9 mouse cellular contexts compared by ENCODE assay signal in the genomic region with DNA sequence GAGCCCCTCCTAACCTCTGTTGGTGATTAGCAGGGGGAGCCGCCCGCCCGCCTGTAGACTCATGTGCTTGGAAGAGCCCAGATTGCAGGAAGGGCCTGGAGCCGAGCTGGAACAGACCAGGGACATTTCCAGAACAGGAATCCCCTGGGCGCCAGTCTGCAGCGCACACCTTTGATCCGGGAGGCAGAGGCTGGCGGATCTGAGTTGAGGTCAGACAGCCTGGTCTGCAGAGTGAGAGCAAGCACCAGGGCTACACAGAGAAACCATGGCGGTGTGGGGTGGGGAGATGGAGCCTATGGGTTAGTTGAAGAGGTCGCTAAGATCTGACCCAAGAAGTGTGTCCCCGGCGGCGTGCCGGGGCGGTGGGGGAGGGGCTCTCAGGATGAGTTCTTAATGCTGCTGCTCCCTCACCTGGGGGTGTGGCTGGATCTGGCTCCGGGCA. TPM values are rescaled to one million over a fixed set of nuclear protein-coding genes. Genes with fewer than 3 reads are reported as not detected.
A peak's percentile ranks its signal among the peaks of the same experiment; 100 is the strongest.
DNase-seq lines count a peak whose midpoint lies in the region; ATAC-seq and TF ChIP-seq lines count a peak whose summit lies in the region.
"Had no signal": no experiment of that assay in that cellular context is flagged by ENCODE, and none has a peak within 500 bp of the region (broad histone marks: within the 10 kb centered on the region; RNA-seq: fewer than 3 reads in every experiment).

No protein-coding gene starts in this region.

- peak overlapping the region; percentile 55 for H3K9ac ChIP-seq in embryonic facial prominence, embryonic 13.5 days
- no peak overlapping the region for H3K9ac ChIP-seq in intestine, embryonic 14.5 days (ENCODE audit: low read length)
- no peak overlapping the region; the same call in 1 of the 2 replicates for H3K9ac ChIP-seq in liver, postnatal 0 days (replicated peaks)
- no peak overlapping the region for H3K9ac ChIP-seq in hindbrain, embryonic 14.5 days

- TF ChIP-seq EP300 in liver, postnatal 0 days (IDR thresholded peaks at IDR 0.05; ENCODE audit: low read depth) = no peak

- no peaks in the 10 kb centered on the region for H3K9me3 ChIP-seq in embryonic facial prominence, embryonic 13.5 days
- no peaks in the 10 kb centered on the region for H3K9me3 ChIP-seq in intestine, embryonic 14.5 days (ENCODE audit: control insufficient read depth, low read length)
- H3K9me3 ChIP-seq in liver, postnatal 0 days (ENCODE audit: low read length) = no peaks in the 10 kb centered on the region
- no peaks in the 10 kb centered on the region for H3K9me3 ChIP-seq in hindbrain, embryonic 14.5 days (ENCODE audit: control insufficient read depth, low read length)

- ATAC-seq in embryonic facial prominence, embryonic 13.5 days (ENCODE audit: insufficient number of reproducible peaks, insufficient read depth, low FRiP score, low TSS enrichment, low read depth) = no peak
- ATAC-seq in intestine, embryonic 14.5 days (replicated peaks; ENCODE audit: low FRiP score, low TSS enrichment, low read depth) = no peak
- ATAC-seq in liver, postnatal 0 days = no peak
- no peak for ATAC-seq in activated CD4-positive, CD25-positive, alpha-beta regulatory T cell, adult 4 months
- no peak for ATAC-seq in hindbrain, embryonic 14.5 days (ENCODE audit: low FRiP score)

- no peak overlapping the region for H3K4me3 ChIP-seq in embryonic facial prominence, embryonic 13.5 days
- no peak overlapping the region for H3K4me3 ChIP-seq in intestine, embryonic 14.5 days (ENCODE audit: low read depth, low read length)
- 0 out of 2 replicates have a peak overlapping the region, but pooled peaks have one; percentile 3 for H3K4me3 ChIP-seq in liver, postnatal 0 days (ENCODE audit: low read depth, low read length)
- H3K4me3 ChIP-seq in hindbrain, embryonic 14.5 days (replicated peaks; ENCODE audit: low read length) = no peak overlapping the region
- H3K4me3 ChIP-seq: erythroblast, embryonic 14.5 days had no signal

- DNase-seq in thymus, postnatal 25 days = peak; percentile 44
- DNase-seq in thymus, adult 18-20 months = no peak
- DNase-seq in intestine, embryonic 14.5 days (ENCODE audit: low spot score) = no peak
- DNase-seq in liver, postnatal 0 days = peak; percentile 40
- no peak for DNase-seq in spleen, postnatal 14 days (ENCODE audit: low spot score in 2 of 2)
- DNase-seq in hindbrain, embryonic 14.5 days (ENCODE audit: low spot score) = no peak

- H3K4me1 ChIP-seq in embryonic facial prominence, embryonic 13.5 days = peaks cover 85% of the 10 kb centered on the region
- peaks cover 79% of the 10 kb centered on the region for H3K4me1 ChIP-seq in intestine, embryonic 14.5 days (replicated peaks; ENCODE audit: control insufficient read depth, insufficient read depth, low read length)
- peaks cover 84% of the 10 kb centered on the region for H3K4me1 ChIP-seq in liver, postnatal 0 days (ENCODE audit: insufficient read depth)
- H3K4me1 ChIP-seq in hindbrain, embryonic 14.5 days (replicated peaks; ENCODE audit: control insufficient read depth, insufficient read depth, low read length) = peaks cover 25% of the 10 kb centered on the region

- 8% methylated on average over 16 of the region's 16 CpGs for WGBS in embryonic facial prominence, embryonic 13.5 days
- WGBS in intestine, embryonic 14.5 days = 13% methylated on average over 16 of the region's 16 CpGs
- 18% methylated on average over 16 of the region's 16 CpGs for WGBS in liver, postnatal 0 days (ENCODE audit: insufficient replicate concordance)
- WGBS in hindbrain, embryonic 14.5 days = 30% methylated on average over 16 of the region's 16 CpGs

- H3K36me3 ChIP-seq in embryonic facial prominence, embryonic 13.5 days = no peaks in the 10 kb centered on the region
- no peaks in the 10 kb centered on the region for H3K36me3 ChIP-seq in intestine, embryonic 14.5 days (ENCODE audit: control insufficient read depth, insufficient read depth, low read length)
- H3K36me3 ChIP-seq in liver, postnatal 0 days (replicated peaks; ENCODE audit: insufficient read depth, low read length) = peaks cover 4% of the 10 kb centered on the region; the same call in 1 of the 2 replicates
- no peaks in the 10 kb centered on the region for H3K36me3 ChIP-seq in hindbrain, embryonic 14.5 days (replicated peaks; ENCODE audit: control insufficient read depth, insufficient read depth)

- peak overlapping the region; percentile 33 for H3K4me2 ChIP-seq in embryonic facial prominence, embryonic 13.5 days
- peak overlapping the region; percentile 31 for H3K4me2 ChIP-seq in intestine, embryonic 14.5 days (ENCODE audit: low read length)
- H3K4me2 ChIP-seq in liver, postnatal 0 days (ENCODE audit: low read depth, low read length) = peak overlapping the region; percentile 54
- H3K4me2 ChIP-seq in hindbrain, embryonic 14.5 days (replicated peaks) = no peak overlapping the region

- H3K27ac ChIP-seq in embryonic facial prominence, embryonic 13.5 days = peak overlapping the region; percentile 57
- H3K27ac ChIP-seq in intestine, embryonic 14.5 days (ENCODE audit: low read depth) = peak overlapping the region; percentile 59; the same call in 1 of the 2 replicates
- H3K27ac ChIP-seq in liver, postnatal 0 days (ENCODE audit: low read depth) = peak overlapping the region; percentile 82
- H3K27ac ChIP-seq in hindbrain, embryonic 14.5 days = no peak overlapping the region

- H3K27me3 ChIP-seq in embryonic facial prominence, embryonic 13.5 days = no peaks in the 10 kb centered on the region
- no peaks in the 10 kb centered on the region for H3K27me3 ChIP-seq in intestine, embryonic 14.5 days (replicated peaks; ENCODE audit: control insufficient read depth, insufficient read depth, low read length)
- H3K27me3 ChIP-seq in liver, postnatal 0 days (ENCODE audit: insufficient read depth, low read length) = no peaks in the 10 kb centered on the region
- H3K27me3 ChIP-seq in hindbrain, embryonic 14.5 days (ENCODE audit: control insufficient read depth, insufficient read depth, low read length) = no peaks in the 10 kb centered on the region

- TF ChIP-seq CTCF in liver, postnatal 0 days (IDR thresholded peaks at IDR 0.05; ENCODE audit: low read depth) = no peak

RNA-seq across cellular contexts. Expression of a gene that starts 25.0 kb away (rescaled TPM):
- polyA plus RNA-seq in embryonic facial prominence, embryonic 13.5 days (2015; fragmentation: Nextera tagmentation; extraction: Ambion mirVana) = 1,563 and 1,729 TPM in 2 replicates
- 2,116 and 2,150 TPM in 2 replicates for polyA plus RNA-seq in intestine, embryonic 14.5 days (2014; fragmentation: Nextera tagmentation; extraction: Ambion mirVana)
- polyA plus RNA-seq in liver, postnatal 0 days (2015; fragmentation: Nextera tagmentation; extraction: Ambion mirVana) = 793 and 822 TPM in 2 replicates
- polyA plus RNA-seq in activated CD4-positive, CD25-positive, alpha-beta regulatory T cell, adult 4 months (2017; shearing (Covaris generic)) = 1,000 to 10,000 TPM; 4,414 to 4,537 TPM
- polyA plus RNA-seq in hindbrain, embryonic 14.5 days (2014; fragmentation: Nextera tagmentation; extraction: Ambion mirVana) = 952 and 1,000 TPM in 2 replicates

RNA-seq across cellular contexts. Expression of a gene that starts 27.8 kb away (rescaled TPM):
- polyA plus RNA-seq in embryonic facial prominence, embryonic 13.5 days (2015; fragmentation: Nextera tagmentation; extraction: Ambion mirVana) = 39.6 and 44.2 TPM in 2 replicates
- polyA plus RNA-seq in intestine, embryonic 14.5 days (2014; fragmentation: Nextera tagmentation; extraction: Ambion mirVana) = 16.8 and 19.3 TPM in 2 replicates
- polyA plus RNA-seq in liver, postnatal 0 days (2015; fragmentation: Nextera tagmentation; extraction: Ambion mirVana) = 14.9 and 16.3 TPM in 2 replicates
- polyA plus RNA-seq in activated CD4-positive, CD25-positive, alpha-beta regulatory T cell, adult 4 months (2017; shearing (Covaris generic)) = 10 to 100 TPM; 14.5 to 21.0 TPM
- polyA plus RNA-seq in hindbrain, embryonic 14.5 days (2014; fragmentation: Nextera tagmentation; extraction: Ambion mirVana) = 11.3 and 12.2 TPM in 2 replicates

RNA-seq across cellular contexts. Expression of a gene that starts 30.7 kb away (rescaled TPM):
- 45.8 and 47.9 TPM in 2 replicates for polyA plus RNA-seq in embryonic facial prominence, embryonic 13.5 days (2015; fragmentation: Nextera tagmentation; extraction: Ambion mirVana)
- 43.6 and 44.8 TPM in 2 replicates for polyA plus RNA-seq in intestine, embryonic 14.5 days (2014; fragmentation: Nextera tagmentation; extraction: Ambion mirVana)
- 7.7 and 10.3 TPM in 2 replicates for polyA plus RNA-seq in liver, postnatal 0 days (2015; fragmentation: Nextera tagmentation; extraction: Ambion mirVana)
- 10 to 100 TPM; 22.2 to 30.6 TPM for polyA plus RNA-seq in activated CD4-positive, CD25-positive, alpha-beta regulatory T cell, adult 4 months (2017; shearing (Covaris generic))
- 40.5 and 45.2 TPM in 2 replicates for polyA plus RNA-seq in hindbrain, embryonic 14.5 days (2014; fragmentation: Nextera tagmentation; extraction: Ambion mirVana)

RNA-seq across cellular contexts. Expression of a gene that starts 49.8 kb away (rescaled TPM):
- polyA plus RNA-seq in embryonic facial prominence, embryonic 13.5 days (2015; fragmentation: Nextera tagmentation; extraction: Ambion mirVana) = 24.8 and 28.1 TPM in 2 replicates
- polyA plus RNA-seq in intestine, embryonic 14.5 days (2014; fragmentation: Nextera tagmentation; extraction: Ambion mirVana) = 15.2 and 21.5 TPM in 2 replicates
- 3.5 and 3.9 TPM in 2 replicates for polyA plus RNA-seq in liver, postnatal 0 days (2015; fragmentation: Nextera tagmentation; extraction: Ambion mirVana)
- polyA plus RNA-seq in activated CD4-positive, CD25-positive, alpha-beta regulatory T cell, adult 4 months (2017; shearing (Covaris generic)) = 10 to 100 TPM; 10.4 to 14.9 TPM
- 19.1 and 20.3 TPM in 2 replicates for polyA plus RNA-seq in hindbrain, embryonic 14.5 days (2014; fragmentation: Nextera tagmentation; extraction: Ambion mirVana)

Comparison
In these comparisons a context has a peak if more than half of its experiments do, and no peak if none do; other contexts are left out.
1. DNase-seq: peak in thymus, postnatal 25 days (single experiment) and liver, postnatal 0 days (single experiment); none in thymus, adult 18-20 months (0 of 2), intestine, embryonic 14.5 days (single experiment), spleen, postnatal 14 days (0 of 2) and hindbrain, embryonic 14.5 days (single experiment).